31 mouse cellular contexts compared by ENCODE assay signal in genomic region chr11:88669106-88669505, GRCm38 (mm10). TPM values are rescaled to one million over a fixed set of nuclear protein-coding genes. Genes with fewer than 3 reads are reported as not detected.
DNase-seq lines count a peak whose midpoint lies in the region; ATAC-seq lines count a peak whose summit lies in the region.
"Had no signal": no experiment of that assay in that cellular context is flagged by ENCODE, and none has a peak within 500 bp of the region (broad histone marks: within the 10 kb centered on the region; RNA-seq: fewer than 3 reads in every experiment).

No protein-coding gene starts in this region.

- peaks cover 68% of the 10 kb centered on the region for H3K36me3 ChIP-seq in hindbrain, embryonic 13.5 days
- H3K36me3 ChIP-seq in hindbrain, embryonic 10.5 days, result peaks cover 98% of the 10 kb centered on the region

- H3K4me3 ChIP-seq in hindbrain, embryonic 13.5 days, result no peak overlapping the region
- H3K4me3 ChIP-seq in hindbrain, embryonic 10.5 days, result no peak overlapping the region
- H3K4me3 ChIP-seq: embryonic facial prominence, embryonic 10.5 days; embryonic facial prominence, embryonic 13.5 days; erythroblast, embryonic 14.5 days; forebrain, embryonic 13.5 days; heart, adult 2 months; heart, embryonic 10.5 days; heart, embryonic 13.5 days; hindbrain, embryonic 15.5 days had no signal

- ATAC-seq in hindbrain, embryonic 13.5 days (ENCODE audit: low FRiP score), result no peak
- ATAC-seq: activated CD4-positive, CD25-positive, alpha-beta regulatory T cell, adult 4 months; forebrain, embryonic 13.5 days; forebrain, embryonic 16.5 days; intestine, postnatal 0 days; Patski had no signal

- H3K27ac ChIP-seq in hindbrain, embryonic 13.5 days, result peak overlapping the region; percentile 35
- H3K27ac ChIP-seq in hindbrain, embryonic 10.5 days, result no peak overlapping the region
- H3K27ac ChIP-seq: embryonic facial prominence, embryonic 10.5 days; embryonic facial prominence, embryonic 13.5 days; forebrain, embryonic 13.5 days; heart, adult 2 months; heart, embryonic 10.5 days; heart, embryonic 13.5 days; hindbrain, embryonic 15.5 days had no signal

- intact Hi-C loops in left cerebral cortex, postnatal 10 days (cut with DNase I), result no loop called here

- no peak for DNase-seq in hindbrain, embryonic 10.5 days (ENCODE audit: low spot score)
- peak; percentile 76 for DNase-seq in ES-CJ7 (ENCODE audit: low read depth, low spot score)
- peak; percentile 83 for DNase-seq in ZHBTc4 (ENCODE audit: low read depth, low spot score)
- no peak for DNase-seq in left cerebral cortex, postnatal 10 days (ENCODE audit: extremely low spot score in 1 of 2, low spot score in 2 of 2)
- no peak for DNase-seq in lung, postnatal 14 days
- DNase-seq: adrenal gland, postnatal 25 days; B cell, adult 2 months; cerebellum, adult 11-12 months; cerebellum, adult 8-10 months; cerebellum, postnatal 10 days; cerebellum, postnatal 36 days; embryo, embryonic 11 days; gastrocnemius, postnatal 10 days; gastrocnemius, postnatal 36 days; heart, adult 2 months; heart, postnatal 14 days; heart, postnatal 4 days had no signal

- peaks cover 51% of the 10 kb centered on the region for H3K4me1 ChIP-seq in hindbrain, embryonic 13.5 days (replicated peaks)
- H3K4me1 ChIP-seq in hindbrain, embryonic 10.5 days (replicated peaks), result peaks cover 46% of the 10 kb centered on the region

- no peak overlapping the region for H3K4me2 ChIP-seq in hindbrain, embryonic 13.5 days
- H3K4me2 ChIP-seq: embryonic facial prominence, embryonic 13.5 days; forebrain, embryonic 13.5 days; heart, embryonic 13.5 days; hindbrain, embryonic 15.5 days had no signal

- H3K27me3 ChIP-seq in hindbrain, embryonic 13.5 days, result no peaks in the 10 kb centered on the region
- no peaks in the 10 kb centered on the region for H3K27me3 ChIP-seq in hindbrain, embryonic 10.5 days (ENCODE audit: insufficient read depth, poor library complexity, severe bottlenecking)
- H3K27me3 ChIP-seq: CH12.LX; embryonic facial prominence, embryonic 13.5 days; forebrain, embryonic 13.5 days; heart, embryonic 13.5 days; hindbrain, embryonic 15.5 days; Patski had no signal

- no peaks in the 10 kb centered on the region for H3K9me3 ChIP-seq in hindbrain, embryonic 13.5 days
- no peaks in the 10 kb centered on the region for H3K9me3 ChIP-seq in hindbrain, embryonic 10.5 days
- H3K9me3 ChIP-seq: embryonic facial prominence, embryonic 10.5 days; embryonic facial prominence, embryonic 13.5 days; forebrain, embryonic 13.5 days; G1E; heart, embryonic 10.5 days; heart, embryonic 13.5 days; hindbrain, embryonic 15.5 days had no signal

- no peak overlapping the region for H3K9ac ChIP-seq in hindbrain, embryonic 13.5 days
- H3K9ac ChIP-seq: embryonic facial prominence, embryonic 13.5 days; forebrain, embryonic 13.5 days; heart, embryonic 13.5 days; hindbrain, embryonic 15.5 days had no signal

- 91% methylated on average over 7 of the region's 7 CpGs for WGBS in hindbrain, embryonic 13.5 days
- WGBS in hindbrain, embryonic 10.5 days, result 90% methylated on average over 7 of the region's 7 CpGs

RNA-seq across cellular contexts. Expression of gene Msi2, which starts 49.2 kb away (rescaled TPM):
- polyA plus RNA-seq in hindbrain, embryonic 13.5 days (2015; fragmentation: Nextera tagmentation; extraction: Ambion mirVana), result 36.6 and 41.0 TPM in 2 replicates
- polyA plus RNA-seq in hindbrain, embryonic 10.5 days (2016; fragmentation: Nextera tagmentation; extraction: Ambion mirVana), result 27.3 and 29.9 TPM in 2 replicates
- total RNA-seq in left cerebral cortex, postnatal 10 days (2021), result 10 to 100 TPM; 75.5 to 87.5 TPM

Comparison
In these comparisons a context has a peak if more than half of its experiments do, and no peak if none do; other contexts are left out.
1. DNase-seq: peak in ES-CJ7 (single experiment) and ZHBTc4 (single experiment); none in hindbrain, embryonic 10.5 days (single experiment), left cerebral cortex, postnatal 10 days (0 of 2) and lung, postnatal 14 days (single experiment).